Mouse (Mus musculus) CD8-positive naive resting alpha-beta T cell, adult 2 months (primary cell): ENCODE data around the gene AU021092.

Source experiments
- DNase-seq, 2 experiments: peaks; one replicate each; pipeline ENCODE4 v3.0.0; 2022; ENCODE audit warnings: low read depth in 2 of 2, low spot score in 2 of 2

AU021092 gene

DNA sequence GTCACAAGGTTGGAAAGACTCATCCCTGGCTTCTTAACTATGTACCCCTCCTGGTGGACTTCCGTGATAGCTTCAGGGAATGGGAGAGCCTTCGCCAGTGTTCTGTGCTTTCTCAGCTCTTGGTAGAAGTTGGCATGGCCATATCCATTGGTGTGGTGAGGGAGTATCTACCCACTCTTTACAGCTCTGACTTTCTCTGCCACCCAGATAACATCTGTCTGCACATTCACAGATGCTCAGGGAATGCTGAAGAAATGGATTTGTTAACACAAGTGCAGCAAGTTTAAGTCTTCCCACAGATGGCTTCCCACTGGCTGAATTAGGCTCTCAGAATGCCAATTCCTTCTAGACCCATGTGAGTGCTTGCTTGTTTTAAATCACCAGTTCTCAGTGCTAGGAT is 8.0 kb downstream of the AU021092 start:
- DNase-seq = no peak

DNA sequence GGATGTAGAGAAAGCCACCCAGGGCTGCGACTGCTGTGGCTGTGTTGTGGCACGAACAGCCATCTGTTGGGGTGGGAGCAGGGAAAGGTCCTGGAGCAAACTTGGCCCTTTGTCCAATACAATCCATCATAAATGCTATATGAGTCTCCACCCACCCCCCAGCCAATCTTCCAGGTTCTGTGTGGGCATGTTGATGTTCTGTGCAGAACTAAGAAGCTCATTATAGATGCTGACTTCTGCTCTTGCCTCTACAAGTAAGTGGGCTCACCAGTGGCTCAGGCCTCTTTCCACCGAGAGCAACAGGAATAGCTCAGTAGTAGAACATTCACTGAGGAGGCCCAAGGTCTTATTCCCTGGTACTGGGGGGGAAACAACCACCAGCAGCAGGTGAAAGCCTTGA is 9.9 kb downstream of the AU021092 start:
- DNase-seq = no peak

- DNase-seq = no peak
These were observed 11.7 kb downstream of the AU021092 start for GRCm38 (mm10) chr16:5210365-5210764.

GRCm38 (mm10) chr16:5206051-5206450 is 16.0 kb downstream of the AU021092 start:
- no peak for DNase-seq

DNA sequence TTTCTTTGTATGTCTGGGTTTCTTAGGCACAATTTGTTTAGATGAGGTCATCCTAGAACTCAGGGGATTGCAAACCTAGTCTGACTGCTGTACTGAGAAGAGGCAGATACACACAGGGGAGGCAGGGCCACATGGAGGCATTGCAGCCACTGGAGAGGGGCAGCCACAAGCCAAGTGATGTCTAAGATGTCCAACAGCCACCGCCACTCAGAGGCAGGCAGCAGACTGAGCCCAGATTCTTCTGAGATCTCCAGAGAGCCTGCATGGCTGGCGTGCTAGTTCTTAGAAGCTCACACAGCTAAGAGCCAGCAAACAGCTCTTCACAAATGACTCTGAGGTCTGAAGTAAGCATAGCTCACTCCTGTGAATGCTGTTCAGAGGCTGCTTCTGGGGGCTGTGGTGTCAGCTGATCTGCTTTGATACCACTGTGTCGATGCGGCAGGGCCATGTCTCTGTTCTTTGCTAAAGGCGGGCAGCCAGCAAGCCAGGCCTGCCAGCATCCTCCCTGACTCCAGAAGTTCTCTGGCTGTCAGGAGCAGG is 16.6 kb downstream of the AU021092 start:
- DNase-seq = no peak

DNA sequence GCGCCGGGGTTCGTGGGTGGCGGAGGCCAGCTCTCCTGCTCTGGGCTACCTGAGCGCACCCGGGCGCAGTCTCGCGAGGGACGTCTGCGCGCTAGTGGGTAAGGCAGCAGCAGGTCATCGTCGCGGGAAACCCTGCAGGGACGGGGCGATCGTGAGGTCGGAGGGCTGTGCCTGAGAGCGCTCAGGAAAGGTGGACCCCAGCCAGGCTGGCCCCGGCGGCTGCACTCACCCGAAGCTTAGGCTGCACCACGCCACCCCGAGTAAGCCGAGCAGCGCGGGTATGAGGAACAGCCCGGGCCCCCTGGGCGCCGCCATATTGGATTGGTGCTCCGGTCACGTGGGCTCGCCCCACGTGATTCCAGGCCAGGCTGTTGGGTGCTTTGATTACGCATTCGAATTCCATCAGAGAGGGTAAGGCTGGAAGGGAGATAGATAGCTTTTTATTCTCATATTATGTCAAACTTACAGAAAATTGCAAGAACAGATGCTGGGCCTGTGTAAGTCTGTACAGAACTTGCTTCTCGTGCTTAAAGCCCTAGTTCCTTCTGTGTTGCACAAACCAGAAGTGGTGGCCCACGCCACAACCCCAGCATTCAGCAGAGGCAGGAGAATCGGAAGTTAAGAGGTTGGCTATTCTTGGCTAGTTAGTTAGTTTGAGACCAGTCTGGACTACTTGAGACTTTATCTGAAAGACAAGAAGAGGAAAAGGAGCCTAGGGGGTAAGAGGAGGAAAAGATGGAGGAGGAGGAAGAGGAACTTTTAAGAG is 18.2 kb downstream of the AU021092 start, which contains the start of gene Nagpa:
Nagpa (minus strand) TSS at position 345 of the 766 bp plus-strand sequence.
- peak; percentile 62 to 69 for DNase-seq

DNA sequence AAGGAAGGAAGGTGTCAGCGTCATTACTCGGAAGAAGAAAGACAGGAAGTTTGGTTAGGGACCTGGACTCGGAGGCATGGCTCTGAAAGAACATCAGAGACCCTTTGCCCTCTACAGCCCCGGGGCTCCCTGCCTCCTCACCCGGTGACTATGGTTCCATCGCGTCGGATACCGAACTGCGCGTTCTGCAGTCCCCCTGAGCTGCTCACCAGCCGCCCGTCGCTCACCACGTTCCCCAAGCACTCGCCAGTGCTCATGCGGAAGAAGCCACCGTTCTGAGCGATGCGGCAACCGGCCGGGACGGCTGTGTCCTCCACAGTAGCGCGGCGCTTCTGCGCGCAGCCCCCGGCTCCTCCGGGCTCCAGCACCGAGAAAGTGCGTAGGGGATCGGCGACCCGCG is 18.9 kb downstream of the AU021092 start:
- DNase-seq = peak in 1 of 2 experiments; percentile 19

DNA sequence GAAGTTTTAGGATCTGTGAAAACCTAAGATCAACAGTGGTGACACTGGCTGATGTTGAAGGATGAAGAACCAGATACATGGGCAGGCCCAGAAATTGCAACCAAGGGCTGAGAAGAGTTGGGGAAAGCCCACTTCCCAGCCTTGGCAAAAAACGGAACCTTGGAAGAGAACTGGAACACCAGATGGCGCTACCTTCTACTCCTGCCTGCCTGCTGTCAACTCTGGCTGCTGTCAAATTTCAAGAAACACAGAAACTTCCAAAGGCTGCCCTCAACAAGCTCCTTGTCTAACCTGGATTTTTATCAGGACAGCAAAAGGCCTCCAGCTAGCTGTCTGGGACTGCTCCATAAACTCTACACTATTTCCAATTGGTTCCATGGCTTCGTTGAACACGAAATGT is 19.4 kb downstream of the AU021092 start:
- peak in 1 of 2 experiments; percentile 24 for DNase-seq

- peak; percentile 23 to 25 for DNase-seq
These were observed 27.0 kb downstream of the AU021092 start for GRCm38 (mm10) chr16:5195080-5195479.

DNA sequence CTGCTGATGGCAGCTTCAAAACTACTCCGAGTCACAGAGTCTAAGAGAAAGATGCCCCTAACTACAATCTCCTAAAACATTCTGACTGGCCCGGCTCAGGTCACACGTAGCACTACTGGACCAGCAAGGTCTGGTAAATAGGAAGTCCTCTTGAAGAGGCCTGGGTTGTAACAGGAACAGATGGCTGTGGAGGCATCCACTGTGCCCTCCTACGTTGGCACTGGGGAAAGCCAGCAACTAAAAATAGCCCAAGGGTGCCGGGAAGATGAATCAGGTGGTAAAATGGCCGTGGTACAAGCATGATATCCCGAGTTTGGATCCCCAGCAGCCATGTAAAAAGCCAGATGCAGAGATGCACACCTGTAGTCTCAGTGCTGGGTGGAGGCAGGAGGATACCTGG is 35.9 kb downstream of the AU021092 start:
- no peak for DNase-seq

- no peak for DNase-seq
These were observed 36.4 kb downstream of the AU021092 start for GRCm38 (mm10) chr16:5185691-5186090.

- no peak for DNase-seq
These were observed 37.1 kb downstream of the AU021092 start for GRCm38 (mm10) chr16:5184956-5185355.

DNA sequence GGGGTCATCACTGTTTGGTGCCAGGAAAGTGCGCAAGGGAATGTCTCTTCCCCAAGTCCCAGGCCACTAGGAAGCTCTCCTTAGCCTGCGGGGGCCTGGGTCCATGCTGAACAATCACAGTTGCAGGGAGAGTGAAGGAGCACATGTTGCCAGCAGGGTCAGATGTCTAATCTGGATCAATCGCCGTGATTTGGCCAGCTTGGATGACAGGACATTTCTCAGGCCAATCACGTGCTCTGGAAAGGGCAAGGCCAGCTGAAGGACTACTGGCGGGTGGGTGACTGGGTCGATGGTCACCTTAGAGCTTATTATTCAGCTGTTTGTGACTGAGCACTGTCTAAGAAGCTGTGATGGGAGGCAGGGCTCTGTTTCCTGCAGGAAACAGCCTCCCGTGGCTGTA is 38.0 kb downstream of the AU021092 start:
- DNase-seq = no peak

DNA sequence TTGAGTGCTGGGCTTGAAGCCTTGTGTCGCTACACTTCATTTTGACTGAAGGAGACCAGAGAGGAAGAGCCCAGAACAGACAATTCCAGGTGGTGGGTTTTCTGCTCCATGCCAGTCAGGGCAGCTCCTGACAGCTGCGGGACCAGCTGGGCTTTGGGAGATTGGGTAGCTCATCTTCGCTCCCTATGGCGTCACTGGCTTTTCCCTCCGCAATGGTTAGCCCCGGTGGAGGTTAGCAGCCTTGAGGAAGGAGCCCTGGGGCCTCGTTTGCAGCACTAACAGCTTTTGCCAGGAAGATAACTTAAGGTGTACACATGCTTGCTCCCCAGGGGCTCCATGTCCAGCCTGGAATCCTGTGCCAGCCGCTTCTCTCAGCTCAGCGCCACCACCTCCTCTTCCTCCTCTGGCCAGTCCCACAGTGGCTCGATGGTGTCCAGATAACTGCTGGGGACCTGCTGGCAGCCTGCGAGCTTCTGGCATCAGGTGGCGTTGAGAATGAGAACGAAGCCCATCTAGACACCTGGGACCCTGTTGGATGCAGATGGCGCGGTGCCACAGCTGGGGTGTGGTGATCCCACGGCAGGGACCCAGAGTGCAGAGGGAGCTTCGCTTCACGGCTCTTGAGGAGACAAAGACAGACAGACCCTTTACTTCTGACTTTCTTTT is 38.7 kb downstream of the AU021092 start:
- no peak for DNase-seq

DNA sequence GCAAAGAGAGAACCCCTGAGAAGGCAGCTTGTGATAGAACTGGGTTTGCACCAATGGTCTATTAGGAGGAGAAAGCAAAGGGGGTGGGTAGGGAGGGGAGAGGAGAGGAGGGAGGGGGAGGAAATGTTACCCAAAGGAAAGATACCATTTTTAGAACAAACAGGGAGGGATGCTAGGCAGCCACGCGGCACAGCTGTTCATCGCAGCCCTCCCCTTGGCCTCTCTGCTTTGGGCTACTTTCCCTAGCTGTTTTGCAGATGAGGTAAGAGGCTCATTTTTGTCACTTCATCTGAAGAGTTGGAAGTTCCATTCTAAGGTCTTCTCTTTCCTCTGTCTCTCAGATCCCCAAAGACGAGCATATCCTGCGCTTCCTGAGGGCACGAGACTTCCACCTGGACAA is 49.5 kb downstream of the AU021092 start:
- DNase-seq = no peak

- DNase-seq = no peak
These were observed 53.3 kb downstream of the AU021092 start for GRCm38 (mm10) chr16:5168829-5169228.

DNA sequence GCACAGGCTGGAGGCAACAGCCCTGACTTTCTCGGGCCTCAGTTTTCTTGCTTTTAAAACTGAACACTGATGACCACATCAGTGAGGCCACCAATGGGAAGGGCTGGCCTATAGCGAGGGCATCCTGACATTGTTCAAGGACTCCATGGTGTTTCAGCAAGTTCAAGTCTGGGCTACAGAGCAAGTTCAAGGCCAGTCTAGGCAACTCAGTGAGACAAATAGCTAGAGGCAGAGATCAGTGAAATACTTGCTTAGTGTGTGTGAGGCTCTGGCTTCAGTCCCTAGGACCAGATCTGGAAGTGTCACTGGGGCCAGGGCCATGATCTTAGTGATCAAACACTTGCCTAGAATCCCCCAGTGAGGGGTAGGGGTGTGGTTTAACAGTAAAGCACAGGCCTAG is 54.1 kb downstream of the AU021092 start:
- no peak for DNase-seq

DNA sequence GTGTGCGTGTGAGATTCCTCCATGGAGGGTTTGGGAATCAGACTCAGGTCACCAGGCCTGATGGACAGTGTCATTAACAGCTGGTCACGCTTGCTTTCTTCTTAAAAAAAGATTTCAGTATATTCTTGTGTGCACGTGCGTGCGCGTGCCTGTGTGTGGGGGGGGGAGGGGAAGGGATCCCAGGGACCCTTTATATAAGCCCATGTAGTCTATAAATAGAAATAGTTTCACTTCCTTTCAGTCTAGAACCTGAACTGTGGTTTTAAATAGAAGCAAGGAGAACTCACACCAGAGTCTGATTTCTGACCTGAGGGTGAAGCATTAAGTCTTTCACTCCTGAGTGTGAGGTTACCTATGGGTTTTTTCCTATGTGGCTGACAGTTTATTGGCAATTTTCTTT is 57.8 kb downstream of the AU021092 start:
- DNase-seq = no peak
